Mouse (Mus musculus): ENCODE results near the gene Col23a1. TPM values are rescaled to one million over a fixed set of nuclear protein-coding genes. Genes with fewer than 3 reads are reported as not detected.

Gene Col23a1
- polyA plus RNA-seq, 1 experiment from 2014 or later: 0.15 TPM

DNA sequence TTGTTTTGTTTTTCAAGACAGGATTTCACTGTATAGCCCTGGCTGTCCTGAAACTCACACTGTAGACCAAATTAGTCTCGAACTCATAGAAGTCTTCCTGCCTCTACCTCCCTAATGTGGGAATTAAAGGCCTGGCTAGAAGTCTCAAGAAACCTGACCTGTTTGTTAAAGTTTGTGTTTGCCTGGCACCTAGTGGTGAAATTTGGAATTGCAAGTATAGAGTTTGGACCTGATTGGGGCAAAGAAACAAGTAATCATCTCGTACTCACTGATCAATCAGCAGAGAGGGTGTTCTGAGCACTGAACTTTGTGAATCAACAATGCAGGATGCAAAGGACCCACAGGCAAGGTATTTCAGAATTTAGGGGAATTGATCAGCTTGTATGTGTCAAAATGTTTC is 244.6 kb downstream of the Col23a1 start:
- no peaks in the 10 kb centered on the region for H3K4me1 ChIP-seq (ENCODE audit: control insufficient read depth, low read depth, low read length)
- H3K36me3 ChIP-seq (ENCODE audit: control insufficient read depth, insufficient read depth): no peaks in the 10 kb centered on the region
- H3K27me3 ChIP-seq (ENCODE audit: control insufficient read depth, insufficient read depth, low read depth, low read length): no peaks in the 10 kb centered on the region
- H3K27ac ChIP-seq (ENCODE audit: low read length): no peak overlapping the region
- no peak overlapping the region for H3K4me3 ChIP-seq (ENCODE audit: low read depth, low read length)
- H3K9me3 ChIP-seq (replicated peaks; ENCODE audit: control insufficient read depth, low read length): no peaks in the 10 kb centered on the region
- 16% methylated on average over 2 of the region's 2 CpGs for WGBS (ENCODE audit: insufficient replicate concordance)
- no peak overlapping the region for H3K4me2 ChIP-seq (ENCODE audit: low read depth, low read length)
- no peak for ATAC-seq (ENCODE audit: low read depth)
- no peak overlapping the region for H3K9ac ChIP-seq (ENCODE audit: low read depth, low read length)

DNA sequence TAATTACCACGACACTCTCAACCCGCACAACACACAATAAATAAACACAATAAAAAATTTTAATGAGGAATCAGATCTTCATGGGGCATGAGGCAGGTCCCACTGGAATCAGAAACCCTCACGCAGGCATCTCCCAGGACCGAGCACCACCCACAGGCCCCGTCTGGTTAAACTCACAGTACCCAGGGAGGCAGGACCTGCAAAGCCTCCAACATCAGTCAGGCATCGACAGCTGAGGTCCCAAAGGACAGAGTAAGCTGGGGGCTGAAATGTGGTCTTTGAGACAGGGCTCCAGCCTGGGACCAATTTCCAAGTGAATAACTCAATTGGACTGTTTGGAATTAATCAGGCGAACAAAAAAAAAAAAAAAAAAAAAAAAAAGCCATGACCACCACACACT is 248.7 kb downstream of the Col23a1 start:
- no peaks in the 10 kb centered on the region for H3K4me1 ChIP-seq (ENCODE audit: control insufficient read depth, low read depth, low read length)
- H3K4me3 ChIP-seq (ENCODE audit: low read depth, low read length): no peak overlapping the region
- H3K36me3 ChIP-seq (ENCODE audit: control insufficient read depth, insufficient read depth): no peaks in the 10 kb centered on the region
- no peak overlapping the region for H3K4me2 ChIP-seq (ENCODE audit: low read depth, low read length)
- H3K27me3 ChIP-seq (ENCODE audit: control insufficient read depth, insufficient read depth, low read depth, low read length): no peaks in the 10 kb centered on the region
- H3K27ac ChIP-seq (ENCODE audit: low read length): no peak overlapping the region
- no peaks in the 10 kb centered on the region for H3K9me3 ChIP-seq (replicated peaks; ENCODE audit: control insufficient read depth, low read length)
- no peak overlapping the region for H3K9ac ChIP-seq (ENCODE audit: low read depth, low read length)
- WGBS (ENCODE audit: insufficient replicate concordance): 66% methylated on average over 7 of the region's 7 CpGs
- ATAC-seq (ENCODE audit: low read depth): no peak

DNA sequence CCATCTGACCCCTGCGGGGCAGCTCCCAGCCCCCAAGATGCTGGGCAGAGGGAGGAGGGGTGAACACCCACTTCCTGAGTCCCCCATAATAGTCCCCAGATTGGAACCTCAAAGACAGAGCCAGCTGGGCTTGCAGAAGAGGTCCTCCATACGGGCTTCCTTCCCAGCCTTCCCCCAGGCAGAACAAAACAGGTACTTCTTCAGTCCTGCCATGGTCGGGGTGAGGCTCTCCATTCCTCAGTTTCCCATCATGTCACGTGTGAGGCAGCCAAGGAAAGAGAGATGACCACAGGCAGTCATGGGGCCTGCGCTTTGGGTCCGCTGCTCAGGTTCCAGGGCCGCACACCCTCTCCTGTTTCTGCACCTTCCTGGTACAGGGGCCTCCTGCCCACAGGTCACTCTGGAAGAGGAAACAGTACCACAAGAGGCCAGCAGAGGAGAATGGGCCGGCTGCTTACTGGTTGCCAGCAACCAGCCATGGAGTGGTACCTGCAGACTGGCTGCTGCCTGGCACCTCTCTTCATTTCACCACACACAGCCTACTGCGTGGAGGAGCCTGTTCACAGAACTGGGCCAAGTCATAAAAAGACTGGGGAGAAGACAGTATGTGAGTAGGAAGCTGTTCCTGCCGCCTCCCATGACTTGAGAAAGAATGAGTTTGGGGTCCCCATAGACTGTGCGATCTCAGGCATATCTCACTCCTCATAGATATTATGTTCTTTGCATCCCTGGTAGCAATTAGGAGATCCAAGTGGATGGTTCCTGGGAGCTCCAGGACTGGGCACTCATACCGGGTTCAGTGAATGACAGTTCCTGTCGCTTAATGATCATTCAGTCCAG is 249.4 kb downstream of the Col23a1 start:
- Histone ChIP-seq H3K4me2 (ENCODE audit: low read depth, low read length) (no peak overlapping the region), H3K36me3 (ENCODE audit: control insufficient read depth, insufficient read depth) (no peaks in the 10 kb centered on the region), H3K4me1 (ENCODE audit: control insufficient read depth, low read depth, low read length) (no peaks in the 10 kb centered on the region; the same call in 1 of the 2 replicates), H3K4me3 (ENCODE audit: low read depth, low read length) (no peak overlapping the region), H3K9me3 (replicated peaks; ENCODE audit: control insufficient read depth, low read length) (no peaks in the 10 kb centered on the region), H3K27ac (ENCODE audit: low read length) (no peak overlapping the region), H3K9ac (ENCODE audit: low read depth, low read length) (no peak overlapping the region), H3K27me3 (ENCODE audit: control insufficient read depth, insufficient read depth, low read depth, low read length) (no peaks in the 10 kb centered on the region)
- ATAC-seq (ENCODE audit: low read depth): no peak
- WGBS (ENCODE audit: insufficient replicate concordance): 40% methylated on average over 13 of the region's 13 CpGs

DNA sequence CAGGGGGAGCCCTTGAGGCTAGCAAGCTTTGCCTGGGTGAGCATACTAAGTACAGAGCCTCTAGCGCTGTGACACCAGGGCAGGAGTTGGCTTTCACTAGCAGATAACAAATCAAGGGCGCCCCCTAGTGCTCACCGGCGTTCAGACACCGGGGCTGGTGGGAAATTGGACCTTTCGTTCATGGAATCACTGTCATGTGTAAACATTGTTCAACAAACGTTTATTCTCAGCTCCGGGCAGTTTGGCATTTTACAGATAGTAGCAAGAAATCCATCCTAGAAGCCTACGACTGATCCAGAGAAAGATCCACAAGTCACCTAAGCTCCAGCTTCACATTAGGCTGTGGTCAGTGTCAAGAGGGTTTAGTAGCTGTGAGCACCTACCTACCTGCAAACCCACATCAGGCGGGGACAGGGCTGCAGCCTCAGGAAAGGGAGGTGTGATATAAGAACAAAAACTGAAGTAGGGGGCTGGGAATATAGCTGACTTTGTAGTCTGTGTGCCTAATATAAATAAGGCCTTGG is 250.1 kb downstream of the Col23a1 start:
- H3K4me1 ChIP-seq (ENCODE audit: control insufficient read depth, low read depth, low read length): no peaks in the 10 kb centered on the region; the same call in 1 of the 2 replicates
- no peak overlapping the region for H3K27ac ChIP-seq (ENCODE audit: low read length)
- no peak overlapping the region for H3K9ac ChIP-seq (ENCODE audit: low read depth, low read length)
- H3K4me2 ChIP-seq (ENCODE audit: low read depth, low read length): no peak overlapping the region
- no peak overlapping the region for H3K4me3 ChIP-seq (ENCODE audit: low read depth, low read length)
- WGBS (ENCODE audit: insufficient replicate concordance): 8% methylated on average over 10 of the region's 10 CpGs
- no peaks in the 10 kb centered on the region for H3K9me3 ChIP-seq (replicated peaks; ENCODE audit: control insufficient read depth, low read length)
- H3K36me3 ChIP-seq (ENCODE audit: control insufficient read depth, insufficient read depth): no peaks in the 10 kb centered on the region
- no peaks in the 10 kb centered on the region for H3K27me3 ChIP-seq (ENCODE audit: control insufficient read depth, insufficient read depth, low read depth, low read length)
- peak; percentile 78 for ATAC-seq (ENCODE audit: low read depth)

DNA sequence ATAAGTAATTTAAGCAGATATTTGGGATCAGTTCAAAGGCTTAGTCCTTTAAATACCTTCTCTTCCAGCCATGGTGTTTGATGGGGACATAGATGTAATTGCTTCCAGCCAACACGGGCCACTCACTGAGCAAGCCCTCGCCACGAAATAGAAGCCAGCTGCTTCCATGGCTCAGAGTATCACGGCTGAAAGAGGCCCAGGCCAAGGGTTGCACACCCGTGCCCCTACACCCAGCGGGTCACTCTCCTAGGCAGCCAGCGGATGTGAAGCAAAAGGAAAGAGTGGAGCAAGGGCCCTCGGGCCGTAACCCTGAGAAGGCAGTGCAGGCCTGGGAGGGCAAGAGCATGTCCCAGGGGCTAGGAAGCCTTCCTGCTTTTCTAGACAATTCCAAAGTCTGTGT is 252.7 kb downstream of the Col23a1 start:
- H3K27ac ChIP-seq (ENCODE audit: low read length): no peak overlapping the region
- no peak for ATAC-seq (ENCODE audit: low read depth)
- 49% methylated on average over 9 of the region's 9 CpGs for WGBS (ENCODE audit: insufficient replicate concordance)

DNA sequence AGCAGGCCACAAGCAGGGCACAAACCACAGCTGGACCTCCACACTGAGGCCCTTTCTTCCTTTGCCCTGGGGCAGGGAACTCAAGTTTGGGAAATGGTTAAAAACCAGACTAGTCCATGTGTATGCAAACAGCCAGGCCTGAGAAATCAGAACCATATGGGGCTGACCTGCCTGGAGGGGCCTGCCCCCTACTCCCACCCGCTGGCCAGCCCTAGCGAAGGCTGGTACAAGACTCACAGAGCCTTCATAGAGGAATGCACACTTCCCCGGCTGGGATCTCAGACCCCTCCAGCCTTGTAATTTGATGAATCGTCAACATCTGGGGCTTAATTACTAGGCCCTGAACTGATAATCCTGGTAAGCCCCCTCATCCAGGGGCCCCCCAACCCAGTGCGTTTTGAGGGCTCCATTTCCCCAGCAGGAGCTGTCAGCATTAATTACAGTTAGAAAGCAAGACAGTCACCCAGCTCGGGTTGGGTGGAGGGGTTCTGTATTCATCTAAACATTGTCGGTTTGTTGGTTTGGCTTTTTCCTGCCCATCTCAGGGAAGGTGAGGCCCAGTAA is 253.8 kb downstream of the Col23a1 start:
- no peaks in the 10 kb centered on the region for H3K9me3 ChIP-seq (replicated peaks; ENCODE audit: control insufficient read depth, low read length)
- no peak for ATAC-seq (ENCODE audit: low read depth)

More for the DNA sequence above, 252.7 kb downstream of the Col23a1 start:
- Histone ChIP-seq H3K4me2 (ENCODE audit: low read depth, low read length) (no peak overlapping the region), H3K4me1 (ENCODE audit: control insufficient read depth, low read depth, low read length) (no peaks in the 10 kb centered on the region; the same call in 1 of the 2 replicates), H3K27me3 (ENCODE audit: control insufficient read depth, insufficient read depth, low read depth, low read length) (no peaks in the 10 kb centered on the region), H3K4me3 (ENCODE audit: low read depth, low read length) (no peak overlapping the region), H3K9me3 (replicated peaks; ENCODE audit: control insufficient read depth, low read length) (no peaks in the 10 kb centered on the region), H3K36me3 (ENCODE audit: control insufficient read depth, insufficient read depth) (no peaks in the 10 kb centered on the region), H3K9ac (ENCODE audit: low read depth, low read length) (no peak overlapping the region)

DNA sequence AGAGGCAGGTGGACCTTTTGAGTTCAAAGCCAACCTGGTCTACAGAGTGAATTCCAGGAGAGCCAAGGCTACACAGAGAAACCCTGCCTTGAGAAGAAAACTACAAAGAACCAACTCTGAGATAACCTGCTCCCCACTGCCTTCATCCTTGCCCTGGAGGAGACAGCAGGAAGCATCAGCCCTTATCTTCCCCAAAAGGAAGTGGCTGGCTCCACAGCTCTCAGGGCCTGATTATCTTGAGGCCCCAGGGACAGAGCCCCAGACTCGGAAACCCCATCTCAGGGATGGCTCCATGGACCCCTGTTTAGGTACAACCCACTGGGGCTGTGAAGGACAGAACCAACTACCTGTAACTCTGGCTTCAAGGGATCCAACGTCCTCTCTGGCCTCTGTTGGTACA is 254.7 kb downstream of the Col23a1 start:
- 17% methylated on average over 2 of the region's 2 CpGs for WGBS (ENCODE audit: insufficient replicate concordance)
- no peak for ATAC-seq (ENCODE audit: low read depth)

More for the DNA sequence above, 253.8 kb downstream of the Col23a1 start:
- H3K4me1 ChIP-seq (ENCODE audit: control insufficient read depth, low read depth, low read length): no peaks in the 10 kb centered on the region; the same call in 1 of the 2 replicates
- H3K27me3 ChIP-seq (ENCODE audit: control insufficient read depth, insufficient read depth, low read depth, low read length): no peaks in the 10 kb centered on the region
- H3K27ac ChIP-seq (ENCODE audit: low read length): no peak overlapping the region
- H3K4me3 ChIP-seq (ENCODE audit: low read depth, low read length): no peak overlapping the region
- no peak overlapping the region for H3K4me2 ChIP-seq (ENCODE audit: low read depth, low read length)
- WGBS (ENCODE audit: insufficient replicate concordance): 42% methylated on average over 7 of the region's 7 CpGs
- H3K36me3 ChIP-seq (ENCODE audit: control insufficient read depth, insufficient read depth): no peaks in the 10 kb centered on the region
- no peak overlapping the region for H3K9ac ChIP-seq (ENCODE audit: low read depth, low read length)

DNA sequence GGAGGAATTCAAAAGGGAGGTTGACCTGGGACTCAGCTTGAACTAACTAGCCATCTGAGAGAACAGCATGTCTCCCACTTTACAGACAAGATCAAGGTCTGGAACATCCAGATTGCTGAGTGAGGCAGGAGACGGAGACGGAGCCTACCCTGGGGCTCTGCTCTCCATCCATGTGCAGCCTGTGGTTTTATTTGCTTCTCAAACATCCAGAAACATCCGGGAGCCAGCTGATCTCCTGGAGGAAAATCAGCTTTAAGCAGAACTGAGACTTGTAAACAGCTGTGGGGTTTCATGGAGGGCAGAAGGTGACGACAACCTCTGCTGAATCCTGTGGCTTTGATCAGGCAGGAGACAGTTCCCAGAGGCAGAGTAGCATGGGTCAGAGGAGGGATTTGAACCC is 256.1 kb downstream of the Col23a1 start:
- Histone ChIP-seq H3K27ac (ENCODE audit: low read length) (no peak overlapping the region), H3K9me3 (replicated peaks; ENCODE audit: control insufficient read depth, low read length) (no peaks in the 10 kb centered on the region), H3K36me3 (ENCODE audit: control insufficient read depth, insufficient read depth) (no peaks in the 10 kb centered on the region), H3K9ac (ENCODE audit: low read depth, low read length) (no peak overlapping the region), H3K27me3 (ENCODE audit: control insufficient read depth, insufficient read depth, low read depth, low read length) (no peaks in the 10 kb centered on the region), H3K4me2 (ENCODE audit: low read depth, low read length) (no peak overlapping the region), H3K4me1 (ENCODE audit: control insufficient read depth, low read depth, low read length) (no peaks in the 10 kb centered on the region; the same call in 1 of the 2 replicates), H3K4me3 (ENCODE audit: low read depth, low read length) (no peak overlapping the region)
- 42% methylated on average over 4 of the region's 4 CpGs for WGBS (ENCODE audit: insufficient replicate concordance)
- no peak for ATAC-seq (ENCODE audit: low read depth)

More for the DNA sequence above, 254.7 kb downstream of the Col23a1 start:
- Histone ChIP-seq H3K4me1 (ENCODE audit: control insufficient read depth, low read depth, low read length) (no peaks in the 10 kb centered on the region; the same call in 1 of the 2 replicates), H3K36me3 (ENCODE audit: control insufficient read depth, insufficient read depth) (no peaks in the 10 kb centered on the region), H3K9me3 (replicated peaks; ENCODE audit: control insufficient read depth, low read length) (no peaks in the 10 kb centered on the region), H3K4me3 (ENCODE audit: low read depth, low read length) (no peak overlapping the region), H3K9ac (ENCODE audit: low read depth, low read length) (no peak overlapping the region), H3K4me2 (ENCODE audit: low read depth, low read length) (no peak overlapping the region), H3K27me3 (ENCODE audit: control insufficient read depth, insufficient read depth, low read depth, low read length) (no peaks in the 10 kb centered on the region), H3K27ac (ENCODE audit: low read length) (no peak overlapping the region)

DNA sequence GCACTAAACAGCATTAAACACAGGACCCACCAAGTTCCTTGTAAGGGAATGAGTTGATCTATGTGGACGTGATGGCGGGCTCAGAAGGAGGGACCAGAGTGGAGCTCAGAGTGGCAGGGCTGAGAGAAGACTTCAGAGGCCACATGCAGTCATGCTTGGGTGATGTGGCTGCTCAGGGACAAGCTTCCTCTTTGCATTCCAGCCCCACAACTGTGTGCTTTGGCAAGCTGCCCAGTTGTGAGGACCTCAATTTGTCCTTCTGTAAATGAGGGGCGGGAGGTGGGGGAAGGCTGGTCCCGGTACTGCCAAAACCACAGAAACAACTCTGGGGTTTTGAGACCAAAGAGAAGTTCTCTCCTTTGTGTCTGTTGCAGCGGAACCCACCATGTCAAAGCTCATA is 261.5 kb downstream of the Col23a1 start:
- no peaks in the 10 kb centered on the region for H3K9me3 ChIP-seq (replicated peaks; ENCODE audit: control insufficient read depth, low read length)
- no peaks in the 10 kb centered on the region for H3K36me3 ChIP-seq (ENCODE audit: control insufficient read depth, insufficient read depth)
- H3K4me3 ChIP-seq (ENCODE audit: low read depth, low read length): no peak overlapping the region
- H3K9ac ChIP-seq (ENCODE audit: low read depth, low read length): no peak overlapping the region
- no peaks in the 10 kb centered on the region for H3K27me3 ChIP-seq (ENCODE audit: control insufficient read depth, insufficient read depth, low read depth, low read length)
- no peak for ATAC-seq (ENCODE audit: low read depth)
- H3K4me2 ChIP-seq (ENCODE audit: low read depth, low read length): no peak overlapping the region
- WGBS (ENCODE audit: insufficient replicate concordance): 17% methylated on average over 5 of the region's 5 CpGs
- H3K27ac ChIP-seq (ENCODE audit: low read length): no peak overlapping the region
- no peaks in the 10 kb centered on the region for H3K4me1 ChIP-seq (ENCODE audit: control insufficient read depth, low read depth, low read length)
